ENCODE assay signal across 7 mouse cellular contexts in genomic region chr11:50224671-50225530, GRCm38 (mm10). TPM values are rescaled to one million over a fixed set of nuclear protein-coding genes. Genes with fewer than 3 reads are reported as not detected.
DNase-seq lines count a peak whose midpoint lies in the region; ATAC-seq lines count a peak whose summit lies in the region.

No protein-coding gene starts in this region.

- no peaks in the 10 kb centered on the region for H3K9me3 ChIP-seq in intestine, embryonic 14.5 days (ENCODE audit: control insufficient read depth, low read length)
- no peaks in the 10 kb centered on the region for H3K9me3 ChIP-seq in limb, embryonic 10.5 days (replicated peaks)
- no peaks in the 10 kb centered on the region for H3K9me3 ChIP-seq in midbrain, embryonic 11.5 days (ENCODE audit: control insufficient read depth, low read length)

- ATAC-seq in intestine, embryonic 14.5 days (replicated peaks; ENCODE audit: low FRiP score, low TSS enrichment, low read depth), result peak; percentile 86
- peak; percentile 87 for ATAC-seq in midbrain, embryonic 11.5 days (ENCODE audit: low FRiP score)

- peak overlapping the region; percentile 65 for H3K4me3 ChIP-seq in intestine, embryonic 14.5 days (ENCODE audit: low read depth, low read length)
- H3K4me3 ChIP-seq in limb, embryonic 10.5 days, result peak overlapping the region; percentile 91
- peak overlapping the region; percentile 88 for H3K4me3 ChIP-seq in midbrain, embryonic 11.5 days (ENCODE audit: low read depth, low read length)

- H3K4me2 ChIP-seq in intestine, embryonic 14.5 days (ENCODE audit: low read length), result peak overlapping the region; percentile 93
- peak overlapping the region; percentile 96 for H3K4me2 ChIP-seq in midbrain, embryonic 11.5 days

- no peaks in the 10 kb centered on the region for H3K27me3 ChIP-seq in intestine, embryonic 14.5 days (replicated peaks; ENCODE audit: control insufficient read depth, insufficient read depth, low read length)
- H3K27me3 ChIP-seq in limb, embryonic 10.5 days (ENCODE audit: low read depth, poor library complexity, severe bottlenecking), result no peaks in the 10 kb centered on the region
- H3K27me3 ChIP-seq in midbrain, embryonic 11.5 days (ENCODE audit: control insufficient read depth, insufficient read depth, low read length), result no peaks in the 10 kb centered on the region

- WGBS in intestine, embryonic 14.5 days, result under 1% methylated on average over 63 of the region's 70 CpGs
- under 1% methylated on average over 68 of the region's 70 CpGs for WGBS in limb, embryonic 10.5 days
- WGBS in midbrain, embryonic 11.5 days, result under 1% methylated on average over 70 of the region's 70 CpGs

- H3K27ac ChIP-seq in intestine, embryonic 14.5 days (ENCODE audit: low read depth), result peak overlapping the region; percentile 77
- peak overlapping the region; percentile 96 for H3K27ac ChIP-seq in limb, embryonic 10.5 days
- peak overlapping the region; percentile 68 for H3K27ac ChIP-seq in midbrain, embryonic 11.5 days (ENCODE audit: low read depth, low read length)

- peak; percentile 83 for DNase-seq in adrenal gland, adult 8-10 months
- DNase-seq in embryo, embryonic 10 days (ENCODE audit: low spot score), result peak; percentile 74
- DNase-seq in gastrocnemius, postnatal 25 days, result peak; percentile 90
- peak; percentile 91 for DNase-seq in intestine, embryonic 14.5 days (ENCODE audit: low spot score)
- peak; percentile 89 for DNase-seq in limb, embryonic 10.5 days (ENCODE audit: low spot score)
- peak; percentile 97 for DNase-seq in midbrain, embryonic 11.5 days (ENCODE audit: low spot score, missing footprints)
- DNase-seq in spleen, adult 12 weeks (ENCODE audit: low spot score), result peak; percentile 83

- peak overlapping the region; percentile 83 for H3K9ac ChIP-seq in intestine, embryonic 14.5 days (ENCODE audit: low read length)
- H3K9ac ChIP-seq in midbrain, embryonic 11.5 days (ENCODE audit: low read length), result peak overlapping the region; percentile 93

- H3K36me3 ChIP-seq in intestine, embryonic 14.5 days (ENCODE audit: control insufficient read depth, insufficient read depth, low read length), result no peaks in the 10 kb centered on the region
- H3K36me3 ChIP-seq in limb, embryonic 10.5 days, result no peaks in the 10 kb centered on the region
- H3K36me3 ChIP-seq in midbrain, embryonic 11.5 days (ENCODE audit: control insufficient read depth, insufficient read depth, low read length), result no peaks in the 10 kb centered on the region

- H3K4me1 ChIP-seq in intestine, embryonic 14.5 days (replicated peaks; ENCODE audit: control insufficient read depth, insufficient read depth, low read length), result peaks cover 23% of the 10 kb centered on the region
- H3K4me1 ChIP-seq in limb, embryonic 10.5 days, result peaks cover 67% of the 10 kb centered on the region
- H3K4me1 ChIP-seq in midbrain, embryonic 11.5 days (ENCODE audit: control insufficient read depth, insufficient read depth, low read length), result peaks cover 22% of the 10 kb centered on the region

RNA-seq across cellular contexts. Expression of gene Ltc4s, which starts 13.5 kb away (rescaled TPM):
- 10 to 100 TPM in 3 of 4 experiments, 1 to 10 TPM in 1; 8.3 to 28.7 (median 11.8) TPM for total RNA-seq in adrenal gland, adult 8-10 months (2022)
- 1 to 10 TPM; 2.9 to 3.7 TPM for total RNA-seq in gastrocnemius, postnatal 25 days (2021)
- polyA plus RNA-seq in intestine, embryonic 14.5 days (2014; fragmentation: Nextera tagmentation; extraction: Ambion mirVana), result 3.4 and 4.2 TPM in 2 replicates
- 0.55 and 0.90 TPM in 2 replicates for polyA plus RNA-seq in limb, embryonic 10.5 days (2016; fragmentation: Nextera tagmentation; extraction: Ambion mirVana)
- polyA plus RNA-seq in midbrain, embryonic 11.5 days (2014; fragmentation: Nextera tagmentation; extraction: Ambion mirVana), result 0.59 and 0.92 TPM in 2 replicates

RNA-seq across cellular contexts. Expression of gene Mgat4b, which starts 14.2 kb away (rescaled TPM):
- 100 to 1,000 TPM; 130 to 232 (median 157) TPM for total RNA-seq in adrenal gland, adult 8-10 months (2022)
- total RNA-seq in gastrocnemius, postnatal 25 days (2021), result 10 to 100 TPM; 27.6 to 38.9 TPM
- 13.3 and 24.4 TPM in 2 replicates for polyA plus RNA-seq in intestine, embryonic 14.5 days (2014; fragmentation: Nextera tagmentation; extraction: Ambion mirVana)
- polyA plus RNA-seq in limb, embryonic 10.5 days (2016; fragmentation: Nextera tagmentation; extraction: Ambion mirVana), result 27.7 and 28.6 TPM in 2 replicates
- polyA plus RNA-seq in midbrain, embryonic 11.5 days (2014; fragmentation: Nextera tagmentation; extraction: Ambion mirVana), result 13.4 and 18.7 TPM in 2 replicates

RNA-seq across cellular contexts. Expression of gene Sqstm1, which starts 14.3 kb away (rescaled TPM):
- total RNA-seq in adrenal gland, adult 8-10 months (2022), result 1,000 to 10,000 TPM in 1 of 4 experiments, 100 to 1,000 TPM in 3; 798 to 1,098 (median 876) TPM
- total RNA-seq in gastrocnemius, postnatal 25 days (2021), result 100 to 1,000 TPM; 335 to 433 TPM
- polyA plus RNA-seq in intestine, embryonic 14.5 days (2014; fragmentation: Nextera tagmentation; extraction: Ambion mirVana), result 181 and 183 TPM in 2 replicates
- polyA plus RNA-seq in limb, embryonic 10.5 days (2016; fragmentation: Nextera tagmentation; extraction: Ambion mirVana), result 111 and 137 TPM in 2 replicates
- polyA plus RNA-seq in midbrain, embryonic 11.5 days (2014; fragmentation: Nextera tagmentation; extraction: Ambion mirVana), result 144 and 156 TPM in 2 replicates

RNA-seq across cellular contexts. Expression of gene Mrnip, which starts 50.7 kb away (rescaled TPM):
- 10 to 100 TPM in 3 of 4 experiments, 1 to 10 TPM in 1; 9.1 to 17.0 (median 14.6) TPM for total RNA-seq in adrenal gland, adult 8-10 months (2022)
- total RNA-seq in gastrocnemius, postnatal 25 days (2021), result 1 to 10 TPM; 2.8 TPM
- polyA plus RNA-seq in intestine, embryonic 14.5 days (2014; fragmentation: Nextera tagmentation; extraction: Ambion mirVana), result 15.6 and 18.1 TPM in 2 replicates
- polyA plus RNA-seq in limb, embryonic 10.5 days (2016; fragmentation: Nextera tagmentation; extraction: Ambion mirVana), result 30.2 and 34.1 TPM in 2 replicates
- polyA plus RNA-seq in midbrain, embryonic 11.5 days (2014; fragmentation: Nextera tagmentation; extraction: Ambion mirVana), result 20.0 and 22.8 TPM in 2 replicates

Comparison
In these comparisons a context has a peak if more than half of its experiments do, and no peak if none do; other contexts are left out.
1. Peak in every context shown above with its lines: DNase-seq, ATAC-seq, H3K4me3 ChIP-seq and H3K27ac ChIP-seq.